Mouse (Mus musculus): Measurements from ENCODE around the gene Cdkl4.

- TF ChIP-seq CTCF (IDR thresholded peaks at IDR 0.05; ENCODE audit: low read depth, low read length) (no peak), GATA1 (IDR thresholded peaks at IDR 0.05; ENCODE audit: borderline replicate concordance, low read length) (no peak), TAL1 (conservative IDR thresholded peaks at IDR 0.05; ENCODE audit: low read depth, low read length) (no peak), POLR2AphosphoS5 (IDR thresholded peaks at IDR 0.05; ENCODE audit: insufficient replicate concordance, low read depth, low read length) (no peak), GATA2 (IDR thresholded peaks at IDR 0.05; ENCODE audit: borderline replicate concordance, low read depth, low read length) (no peak)
Measured at GRCm38 (mm10) chr17:80496185-80496584, 81.4 kb downstream of the Cdkl4 start.
